Mouse (Mus musculus) bone marrow, adult 2 months (tissue): ENCODE data around the gene Adcy4.

ENCODE experiments used
- CTCF ChIP-seq: fragments of 200-500 bp; IDR thresholded peaks from 2 replicates; pipeline ENCODE4 v1.5.1; 2011; ENCODE audit warnings: low read length, control low read depth; ENCODE audit not compliant: control insufficient read depth, insufficient read depth
- POLR2A ChIP-seq: fragments of 200-500 bp; IDR thresholded peaks from 2 replicates; pipeline ENCODE4 v1.6.1; 2011; ENCODE audit warnings: low read depth, mild to moderate bottlenecking, control low read depth, low read length, borderline replicate concordance; ENCODE audit not compliant: control insufficient read depth

DNA sequence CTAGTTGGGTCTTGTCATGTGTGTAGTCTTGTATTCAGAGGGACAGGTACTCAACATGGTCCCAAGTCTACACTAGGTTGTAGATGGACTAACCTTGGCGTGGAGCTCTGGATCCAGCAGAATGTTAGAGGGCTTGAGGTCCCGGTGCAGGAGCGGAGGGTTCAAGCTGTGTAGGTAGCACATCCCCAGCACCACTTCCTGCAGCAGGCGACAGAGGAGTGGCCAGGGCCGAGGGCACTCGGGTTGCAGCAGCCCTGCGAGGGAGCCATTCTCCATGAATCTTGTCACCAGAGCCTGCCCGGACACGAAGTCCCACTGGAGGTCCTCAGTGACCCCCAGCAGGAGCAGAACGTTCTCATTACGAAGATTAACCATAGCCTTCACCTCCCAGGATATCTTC, 3.8 kb upstream of the Adcy4 start:
- no peak for TF ChIP-seq CTCF
- TF ChIP-seq POLR2A, result no peak
